Mouse (Mus musculus) testis, adult 2 months (tissue): ENCODE data around the gene Cdr2l.

Experiments used
- CTCF ChIP-seq: fragments of 200-500 bp; IDR thresholded peaks from 2 replicates; pipeline ENCODE4 v1.5.1; 2012; ENCODE audit warnings: low read depth, mild to moderate bottlenecking, inconsistent platforms, low read length, moderate library complexity; ENCODE audit not compliant: control insufficient read depth, insufficient read depth, insufficient replicate concordance
- POLR2A ChIP-seq: fragments of 200-500 bp; IDR thresholded peaks from 2 replicates; pipeline ENCODE4 v1.6.1; 2012; ENCODE audit warnings: low read depth, mild to moderate bottlenecking, inconsistent platforms, low read length, moderate library complexity; ENCODE audit not compliant: control insufficient read depth

- TF ChIP-seq CTCF, result no peak
- TF ChIP-seq POLR2A, result no peak
Observed at GRCm38 (mm10) chr11:115335223-115335622, 46.5 kb upstream of the Cdr2l start.
